Mouse (Mus musculus) Muller cell, postnatal 12 days (primary cell): Measurements from ENCODE around the gene Cdadc1.
"Not testable (repeated sequence)": the region's sequence is repeated elsewhere in the genome, so short reads cannot be mapped to it uniquely, and the experiment has no call there.

Experiments
- DNase-seq: peaks from one replicate; pipeline ENCODE4 v3.0.0-alpha.2; 2015; ENCODE audit errors: inconsistent ontology term

Cdadc1 gene

DNA sequence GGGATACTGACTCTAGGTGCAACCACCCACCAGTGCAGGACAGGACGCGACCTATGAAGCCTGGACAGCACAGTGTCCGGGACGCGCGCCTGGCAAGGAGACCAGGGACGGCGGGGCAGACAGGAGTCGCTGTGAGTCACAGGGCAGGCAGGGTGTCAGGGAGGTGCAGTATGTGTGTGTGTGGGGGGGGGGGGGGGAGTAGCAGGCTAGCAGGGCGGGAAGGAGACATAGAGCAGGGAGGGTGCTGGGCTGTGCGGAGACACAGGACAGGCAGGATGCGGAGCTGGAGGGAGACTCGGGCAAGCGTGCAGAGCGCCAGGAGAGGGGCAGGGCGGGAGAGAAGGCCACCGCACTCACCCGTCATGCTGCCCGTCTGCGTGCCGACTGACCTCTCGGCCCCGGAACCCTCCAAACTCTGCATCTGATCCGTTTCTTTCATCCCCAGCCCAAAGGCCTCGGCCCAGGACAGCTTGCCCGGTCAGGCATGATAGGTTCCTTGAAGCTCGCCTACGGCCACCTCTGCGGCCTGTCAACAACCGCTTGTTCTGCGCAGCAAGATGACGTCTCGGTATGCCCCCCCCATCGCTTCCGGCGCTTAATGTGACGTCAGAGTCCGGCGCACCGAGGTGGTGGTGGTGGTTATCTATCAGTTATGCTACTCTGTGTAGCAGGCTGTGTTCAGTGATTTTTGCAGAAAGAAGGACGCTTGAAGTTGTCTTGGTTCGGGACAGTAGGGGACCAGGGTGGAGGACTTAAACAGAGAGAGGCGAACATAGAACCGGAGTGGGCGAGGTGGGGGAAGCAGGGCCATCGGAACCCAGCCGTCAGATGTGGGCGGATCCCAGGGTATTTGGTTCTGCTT, at the start of gene Cdadc1:
Cdadc1 (minus strand) TSS at position 562 of the 862 bp plus-strand sequence.
- DNase-seq: peak; percentile 94

DNA sequence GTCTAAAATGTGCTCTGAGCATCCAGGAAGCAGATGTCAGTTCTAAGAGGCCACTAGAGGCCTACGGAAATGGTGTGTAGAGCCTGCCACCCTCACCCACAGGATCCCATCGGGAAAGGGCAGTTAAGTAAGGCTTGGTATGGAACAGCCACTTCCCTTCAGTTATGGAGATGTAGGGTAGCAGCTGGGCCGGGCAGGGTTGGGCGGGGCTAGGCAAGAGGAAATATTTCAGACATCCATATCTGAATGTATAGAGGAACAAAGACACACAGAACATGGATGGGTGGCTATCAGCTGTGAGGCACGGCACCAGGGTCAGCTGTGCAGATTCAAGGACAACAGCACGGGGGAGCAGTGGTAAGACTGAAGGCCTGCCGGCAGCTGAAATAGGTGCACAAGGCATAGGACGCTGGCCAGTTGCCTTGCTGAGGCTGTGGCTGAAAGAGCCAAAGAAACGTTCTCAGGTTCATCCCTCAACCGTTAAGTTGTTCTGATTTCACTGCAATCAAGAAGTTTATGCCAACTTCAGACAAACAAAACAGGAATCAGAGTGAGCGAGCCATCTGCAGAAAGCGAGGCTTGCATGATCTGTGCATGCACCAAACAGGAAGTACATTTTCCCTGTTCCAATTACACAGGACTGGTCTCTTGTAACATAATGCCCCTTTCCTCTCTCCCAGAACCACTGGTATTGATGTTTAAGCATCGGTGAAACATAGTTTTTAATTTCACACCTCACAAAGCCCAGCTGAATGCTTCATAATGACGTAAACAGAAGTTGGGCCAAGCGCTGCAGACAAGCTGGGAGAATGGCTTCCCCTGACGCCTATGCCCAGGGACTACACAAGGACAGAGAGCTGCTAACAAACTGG, 49.3 kb upstream of the Cdadc1 start:
- DNase-seq: no peak

DNA sequence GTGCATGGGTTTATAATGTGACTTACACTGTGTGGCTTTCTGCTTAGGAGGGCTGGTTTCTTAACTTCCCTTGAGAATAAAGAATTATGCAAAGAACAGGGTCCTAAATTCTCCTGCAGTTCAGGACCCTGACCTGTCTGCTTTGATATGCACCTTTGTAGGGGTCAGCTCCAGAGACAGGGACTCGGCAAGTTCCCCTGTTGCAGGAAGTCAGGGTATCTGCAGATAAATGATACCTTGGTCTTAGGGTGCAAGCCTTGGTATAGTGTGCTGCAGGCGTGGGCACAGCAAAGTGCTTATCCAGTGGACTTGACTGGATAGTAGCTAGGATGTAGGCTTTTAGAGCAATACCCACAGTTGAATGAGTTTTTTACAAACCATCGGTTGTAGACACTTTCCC, 47.1 kb upstream of the Cdadc1 start:
- DNase-seq: no peak

DNA sequence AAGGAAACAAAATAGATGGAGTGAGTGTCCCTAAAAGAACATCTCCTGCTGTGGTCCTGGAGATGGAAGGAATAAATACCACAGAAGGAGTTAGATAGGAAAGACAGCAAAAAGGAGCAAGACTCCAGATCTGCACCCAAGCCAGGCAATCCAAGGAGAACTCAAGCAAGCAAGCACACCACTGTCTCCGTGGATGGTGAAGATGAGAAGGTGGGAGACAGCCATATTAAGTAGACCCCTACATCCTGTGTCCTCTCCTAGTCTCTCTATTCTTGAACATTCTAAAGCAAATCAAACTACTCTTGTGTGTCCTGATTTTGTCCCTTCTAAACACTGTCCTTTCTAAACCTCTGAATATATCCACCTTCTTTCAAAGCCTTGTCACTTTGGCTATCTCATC, 46.4 kb upstream of the Cdadc1 start:
- no peak for DNase-seq

DNA sequence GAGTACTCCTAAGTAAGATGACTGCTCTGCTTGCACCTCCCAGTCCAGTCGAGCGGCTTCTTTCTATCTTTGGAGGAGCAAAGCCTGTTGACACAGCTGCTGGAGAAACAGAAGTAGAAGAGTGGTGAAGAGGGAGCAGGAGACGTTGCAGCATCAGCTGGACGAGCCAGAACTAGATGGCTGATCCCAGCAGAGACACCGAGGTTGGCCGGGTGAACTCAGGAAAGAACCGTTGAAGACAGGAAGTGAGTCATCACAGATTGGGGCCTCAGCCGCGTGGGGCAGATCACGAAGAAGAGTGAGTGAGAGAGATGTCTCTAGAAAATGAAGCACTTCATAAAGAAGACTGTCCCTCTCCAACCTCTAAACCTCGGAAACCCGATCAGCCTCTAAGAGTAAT, 45.8 kb upstream of the Cdadc1 start:
- DNase-seq: no peak

DNA sequence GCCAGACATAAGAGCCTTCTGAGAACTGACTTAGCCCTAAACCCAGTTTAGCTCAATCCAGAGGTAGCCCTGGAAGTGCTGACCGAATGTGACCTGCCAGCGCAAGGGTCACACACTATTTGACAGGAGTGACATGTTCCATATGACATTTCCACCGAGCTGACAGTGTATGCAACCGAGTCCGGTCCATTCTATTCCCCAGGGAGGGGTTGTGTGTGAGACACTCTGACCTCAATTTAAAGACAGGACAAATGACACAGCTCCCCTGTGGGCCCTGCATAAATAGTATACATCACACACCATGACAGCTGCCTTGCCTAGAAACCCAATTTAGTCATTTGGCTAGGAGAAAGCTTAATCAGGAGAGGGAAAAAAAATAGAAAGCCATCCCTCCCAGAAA, 44.1 kb upstream of the Cdadc1 start:
- no peak for DNase-seq

DNA sequence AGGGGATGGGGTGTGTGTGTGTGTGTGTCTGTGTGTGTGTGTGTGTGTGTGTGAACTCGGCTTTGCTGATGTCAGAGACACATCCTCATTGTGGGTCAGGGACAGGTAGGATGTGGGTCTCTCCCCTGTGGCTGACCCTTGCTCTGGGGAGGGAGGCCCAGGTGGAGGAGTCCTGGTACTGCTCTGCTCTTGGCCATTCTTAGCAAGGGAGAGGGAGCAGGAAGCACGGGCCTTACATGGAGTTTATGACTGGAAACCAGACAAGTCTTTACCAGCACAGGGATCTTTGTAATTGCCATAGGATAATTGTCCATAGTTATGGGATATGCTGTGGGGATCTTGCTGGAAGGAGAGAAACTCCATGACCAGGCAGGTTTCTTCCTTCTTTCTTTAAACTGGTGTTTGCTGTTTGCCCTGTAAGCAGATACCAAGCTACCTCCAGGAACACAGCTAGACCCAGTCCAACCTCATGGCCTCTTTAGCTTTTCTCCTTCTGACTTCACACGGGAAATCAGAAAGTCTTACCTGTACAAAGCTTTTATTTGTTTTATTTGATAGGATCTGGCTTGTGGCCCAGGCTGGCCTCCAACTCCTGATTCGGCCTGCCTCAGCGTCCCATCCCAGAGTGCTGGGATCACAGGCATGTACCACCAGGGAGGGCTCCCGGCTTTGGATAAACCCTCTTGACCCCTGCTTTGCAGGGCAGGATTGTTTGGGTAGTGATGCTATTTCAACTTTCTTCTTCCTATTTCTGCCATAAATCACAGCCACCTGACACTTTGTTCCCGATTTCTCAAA, 41.3 kb upstream of the Cdadc1 start:
- DNase-seq: no peak

DNA sequence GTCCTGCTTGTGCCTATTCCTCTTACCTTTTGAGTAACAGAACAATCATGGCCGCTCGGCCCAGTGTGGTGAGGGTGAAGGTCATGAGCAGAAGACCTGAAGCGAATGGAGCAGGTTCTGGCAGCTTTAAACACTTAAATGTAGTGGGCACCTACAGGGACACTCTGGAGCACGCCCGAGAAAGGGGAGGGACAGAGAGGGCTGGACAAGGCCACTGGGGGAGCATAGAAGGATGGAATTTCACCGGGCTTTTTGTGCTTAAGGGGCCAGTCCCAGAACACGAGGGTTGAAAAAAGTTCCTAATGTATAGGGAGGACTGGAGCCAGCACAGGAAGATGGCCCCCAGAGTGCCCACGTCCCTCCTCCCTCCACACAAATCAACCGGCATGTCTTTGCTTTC, 36.2 kb upstream of the Cdadc1 start:
- DNase-seq: no peak

DNA sequence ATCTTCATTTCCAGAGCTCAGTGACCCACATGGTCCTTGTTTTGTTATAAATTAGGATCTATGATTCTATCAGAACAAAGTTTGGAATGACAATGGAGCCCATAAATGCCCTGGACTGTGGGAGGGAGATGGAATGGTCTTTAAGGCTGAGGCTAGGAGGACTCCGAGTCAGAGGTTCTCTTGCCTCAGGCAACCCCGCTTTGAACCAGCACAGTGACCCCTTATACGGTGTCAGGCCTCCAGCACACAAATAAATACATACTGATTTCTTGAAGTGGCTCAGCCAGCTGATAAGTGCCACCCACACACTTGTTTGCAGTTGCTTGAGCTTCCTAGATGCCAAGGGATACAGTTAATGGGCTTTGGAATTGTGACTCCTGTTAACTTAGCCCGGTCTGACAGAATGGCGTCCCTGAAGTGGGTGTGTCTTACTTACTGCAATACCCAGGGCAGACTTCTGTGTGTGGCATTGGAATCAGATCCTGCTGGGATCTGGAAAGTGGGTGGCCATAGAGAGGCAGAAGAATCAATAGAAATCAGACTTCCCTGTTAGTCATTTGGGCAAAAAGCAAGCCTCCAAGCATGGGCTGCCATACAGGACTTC, 35.6 kb upstream of the Cdadc1 start:
- no peak for DNase-seq

DNA sequence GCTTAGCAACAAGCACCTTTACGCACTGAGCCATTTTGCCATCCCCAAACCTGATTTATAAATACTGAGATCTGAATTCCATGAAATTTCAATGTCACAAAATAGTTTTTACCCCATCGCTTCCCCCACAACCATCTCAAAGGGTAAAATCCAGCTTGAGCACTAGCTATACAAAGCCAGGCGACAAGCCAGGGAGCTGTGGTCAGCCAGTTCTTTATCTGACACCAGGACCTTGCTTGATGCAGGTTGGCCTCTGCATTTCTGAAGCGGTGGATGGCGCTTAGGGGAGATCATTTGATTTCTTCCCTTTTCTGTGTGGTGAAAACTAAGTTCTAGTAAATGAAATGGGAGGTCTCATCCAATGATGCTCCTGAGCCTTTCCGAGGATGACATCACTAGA, 34.3 kb upstream of the Cdadc1 start:
- DNase-seq: no peak

DNA sequence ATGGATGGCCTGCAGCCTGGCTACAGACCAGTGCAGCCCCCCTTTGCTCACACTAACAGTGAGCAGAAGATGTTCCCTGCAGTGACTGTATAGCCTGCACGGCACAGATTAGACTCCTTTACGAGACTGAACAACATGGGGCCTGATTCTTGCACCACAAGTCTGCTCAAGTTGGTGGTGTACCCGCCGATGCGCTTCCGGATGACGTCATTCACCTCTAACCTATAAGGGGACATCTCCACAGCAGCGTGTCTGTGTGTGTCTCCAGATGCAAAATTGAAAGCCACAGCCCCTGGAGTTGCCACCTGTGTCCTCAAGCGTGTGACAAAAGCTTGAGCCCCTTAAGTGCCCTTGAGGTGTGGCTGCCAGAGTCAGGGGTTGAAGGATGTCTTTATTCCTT, 32.3 kb upstream of the Cdadc1 start:
- no peak for DNase-seq

DNA sequence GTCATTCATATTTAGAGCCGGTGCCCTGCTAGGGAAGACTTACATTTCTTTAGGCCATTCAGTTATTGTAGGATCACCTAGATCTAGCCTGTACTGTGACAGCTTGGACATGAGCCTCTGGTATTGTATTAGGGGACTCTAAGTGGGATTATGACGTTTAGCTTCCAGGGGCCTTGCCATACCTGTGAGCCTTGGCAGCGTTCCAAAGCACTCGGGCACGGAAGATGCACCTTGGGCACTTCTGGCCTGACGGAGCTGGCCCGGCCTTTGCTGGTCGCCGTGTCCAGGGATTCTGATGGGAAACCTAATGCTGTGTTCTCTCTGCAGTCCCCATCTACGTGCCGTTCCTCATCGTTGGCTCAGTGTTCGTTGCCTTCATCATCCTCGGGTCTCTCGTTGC, 31.5 kb upstream of the Cdadc1 start:
- DNase-seq: no peak

DNA sequence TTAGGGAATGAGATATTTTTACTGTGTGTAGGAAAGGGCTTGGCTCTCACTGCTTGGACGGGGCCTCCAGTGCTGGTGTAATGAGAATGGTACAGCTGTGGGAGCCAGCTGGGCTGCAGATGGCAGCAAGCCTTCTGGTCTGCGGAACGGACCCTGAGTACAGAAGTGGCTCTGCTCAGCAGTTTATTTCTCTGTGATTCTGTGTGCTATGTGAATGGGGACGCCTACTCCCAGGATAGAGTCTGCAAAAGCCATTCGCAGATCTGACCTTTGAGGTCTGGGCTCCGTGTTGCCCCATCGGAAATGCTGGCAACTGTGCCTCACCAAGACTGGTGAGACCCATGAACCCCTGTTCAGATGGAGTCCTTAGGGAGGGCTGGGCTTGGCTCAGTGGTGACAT, 30.1 kb upstream of the Cdadc1 start:
- DNase-seq: no peak

DNA sequence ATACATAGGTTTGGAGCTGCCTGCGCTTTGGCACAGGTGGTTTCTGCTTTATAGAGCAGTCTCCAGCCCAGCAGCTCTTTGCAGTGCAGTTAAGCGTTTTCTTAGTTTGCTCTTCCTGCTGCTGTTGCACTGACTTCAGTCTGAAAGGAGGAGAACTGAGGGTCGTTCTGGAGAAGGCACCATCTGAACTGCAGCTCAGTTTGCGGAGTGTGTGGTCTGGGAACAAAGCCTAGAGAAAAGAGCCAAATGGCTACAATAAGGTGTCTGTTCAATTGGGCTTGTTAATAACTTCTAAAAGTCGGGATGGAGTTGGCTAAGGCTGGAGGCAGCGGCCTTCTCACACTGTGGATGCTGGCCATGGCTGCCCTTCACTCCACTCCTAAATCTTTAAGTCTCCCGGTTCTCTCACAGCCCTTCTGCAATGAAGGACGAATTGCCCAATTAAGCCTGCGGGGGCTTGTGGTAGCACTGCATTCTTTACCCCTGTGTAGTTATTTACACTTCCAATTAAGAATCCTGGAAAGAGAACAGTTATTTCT, 29.5 kb upstream of the Cdadc1 start:
- peak; percentile 62 for DNase-seq

DNA sequence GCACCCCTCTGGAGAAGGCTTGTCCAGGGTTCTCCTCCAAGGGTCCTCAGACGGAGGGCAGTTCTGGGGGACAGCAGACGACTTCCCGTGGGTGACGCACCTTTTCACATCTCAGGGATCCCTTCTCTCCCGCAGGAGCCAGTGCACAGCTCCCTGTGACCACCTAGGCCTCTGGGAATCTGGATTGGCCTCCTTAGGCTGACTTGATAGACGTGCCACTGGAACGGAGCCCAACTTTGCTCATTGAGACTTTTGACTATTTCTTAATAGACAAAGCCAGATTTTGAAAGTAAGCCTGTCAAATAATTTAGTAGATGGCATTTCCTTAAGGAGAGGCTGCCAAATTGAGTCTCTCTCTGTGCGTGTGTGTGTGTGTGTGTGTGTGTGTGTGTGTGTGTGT, 29.0 kb upstream of the Cdadc1 start:
- peak; percentile 34 for DNase-seq

DNA sequence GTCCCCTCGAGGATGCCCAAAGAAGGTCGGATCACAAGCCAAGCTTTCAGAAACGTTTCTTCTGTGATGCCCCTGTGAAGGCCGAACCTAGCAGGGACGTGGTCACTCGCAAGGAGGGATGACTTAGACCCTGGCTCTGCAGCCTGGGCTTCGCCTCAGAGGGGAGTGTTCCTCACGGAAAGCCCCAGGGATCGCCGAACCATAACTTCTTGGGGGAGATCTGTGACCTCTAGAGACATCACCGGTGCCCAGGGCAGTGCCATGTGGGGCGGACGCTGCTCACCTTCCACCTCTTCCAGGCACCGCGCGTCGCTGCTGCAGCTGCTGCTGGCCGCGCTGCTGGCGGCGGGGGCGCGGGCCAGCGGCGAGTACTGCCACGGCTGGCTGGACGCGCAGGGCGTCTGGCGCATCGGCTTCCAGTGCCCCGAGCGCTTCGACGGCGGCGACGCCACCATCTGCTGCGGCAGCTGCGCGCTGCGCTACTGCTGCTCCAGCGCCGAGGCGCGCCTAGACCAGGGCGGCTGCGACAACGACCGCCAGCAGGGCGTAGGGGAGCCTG, 28.1 kb upstream of the Cdadc1 start:
- no peak for DNase-seq

DNA sequence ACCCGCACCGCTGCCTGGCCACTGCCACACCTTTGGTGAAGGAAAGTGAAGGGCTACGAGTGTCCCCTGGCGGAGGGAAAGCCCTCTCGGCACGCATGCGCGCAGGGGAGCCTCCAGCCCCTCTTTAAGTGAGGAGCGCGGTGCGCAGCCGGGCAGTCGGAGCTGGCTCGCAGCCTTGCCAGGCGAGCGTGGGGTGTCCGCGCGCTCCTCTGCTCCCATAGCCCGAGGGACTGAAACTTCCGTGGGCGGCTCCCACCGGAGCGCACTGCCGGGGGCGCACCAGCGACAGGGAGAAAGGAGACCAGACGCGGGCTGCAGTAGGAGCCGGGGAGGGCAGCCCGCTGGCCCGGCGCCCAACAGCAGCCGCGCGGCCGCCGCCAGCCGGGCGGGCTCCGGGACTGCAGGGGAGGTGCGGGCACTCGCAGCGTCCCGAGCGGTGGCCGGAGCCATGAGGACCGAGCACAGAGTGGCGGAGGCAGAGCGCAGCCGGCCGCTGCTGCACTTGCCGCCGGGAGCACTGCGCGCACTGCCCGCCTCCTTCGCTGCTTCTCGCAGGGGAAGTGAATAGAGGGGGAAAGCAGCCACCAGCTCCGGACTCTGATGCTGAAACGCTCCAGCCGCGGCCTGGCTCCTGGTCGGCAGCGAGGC, 27.5 kb upstream of the Cdadc1 start, which contains the start of gene Shisa2:
Shisa2 (plus strand) TSS at position 151 of the 648 bp plus-strand sequence.
- DNase-seq: peak; percentile 87

DNA sequence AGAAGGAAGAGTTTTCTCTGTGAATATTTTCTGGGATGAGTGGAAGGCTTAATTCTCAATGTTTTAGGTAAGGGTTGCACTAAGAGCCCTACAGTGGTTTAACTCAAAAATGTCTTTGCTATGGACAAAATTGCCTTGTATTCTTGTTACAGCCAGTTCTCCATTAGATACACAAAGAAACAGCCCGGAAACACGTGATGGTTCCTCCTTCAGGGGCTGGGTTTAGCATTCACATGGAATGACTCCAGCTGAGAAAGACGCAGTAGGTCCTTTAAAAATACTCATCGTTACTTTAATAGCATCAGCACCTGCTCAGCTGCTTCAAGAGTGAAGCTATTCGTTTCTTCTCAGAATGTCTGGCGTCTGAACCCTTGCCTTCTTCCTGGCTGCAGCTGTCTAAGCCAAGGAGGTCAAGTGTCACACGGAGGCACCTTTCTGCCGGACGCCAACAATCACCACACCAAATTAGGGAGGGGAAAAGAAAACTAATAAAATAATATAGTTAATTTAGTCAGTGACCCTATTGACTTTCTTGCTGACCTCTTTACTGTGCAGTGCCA, 26.6 kb upstream of the Cdadc1 start:
- no peak for DNase-seq

DNA sequence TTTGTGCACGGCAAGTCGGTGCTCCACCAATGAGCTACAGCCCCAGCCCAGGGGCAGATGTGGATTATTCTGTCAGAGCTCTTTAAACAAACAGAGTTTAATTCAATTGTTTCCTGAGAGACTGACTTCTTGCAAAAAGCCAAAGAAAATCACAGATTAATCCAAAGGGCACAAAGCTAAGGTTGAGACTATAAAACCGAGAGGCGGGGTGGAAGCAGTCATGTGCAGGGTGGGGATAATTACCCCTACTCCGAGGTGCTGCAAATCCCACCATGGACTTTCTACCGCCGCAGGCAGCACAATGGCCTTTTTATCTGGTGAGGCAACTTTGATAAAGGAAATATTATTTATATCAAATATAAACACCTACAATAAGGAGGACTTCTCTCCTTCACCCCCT, 19.0 kb upstream of the Cdadc1 start:
- no peak for DNase-seq

DNA sequence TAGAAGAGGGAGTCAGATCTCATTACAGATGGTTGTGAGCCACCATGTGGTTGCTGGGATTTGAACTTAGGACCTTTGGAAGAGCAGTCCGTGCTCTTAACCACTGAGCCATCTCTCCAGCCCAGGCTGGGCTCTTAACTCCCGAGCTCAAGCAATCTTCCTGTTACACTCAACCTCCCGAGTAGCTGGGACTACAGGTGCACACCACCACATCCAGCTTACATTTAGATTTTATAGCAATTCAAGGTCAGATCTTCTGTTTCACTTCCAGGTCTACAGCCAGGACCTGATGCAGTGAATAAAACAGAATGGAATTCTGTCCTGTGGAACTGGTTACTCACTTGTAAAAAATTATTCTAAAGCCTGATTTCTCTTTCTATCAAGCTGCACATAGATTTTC, 16.4 kb upstream of the Cdadc1 start:
- not testable (repeated sequence) for DNase-seq
